Mouse (Mus musculus): ENCODE results near the gene Arfgap3. TPM values are rescaled to one million over a fixed set of nuclear protein-coding genes. Genes with fewer than 3 reads are reported as not detected.

The Arfgap3 gene
- polyA plus RNA-seq, 1 experiment: 88.2 TPM

- TF ChIP-seq CTCF (IDR thresholded peaks at IDR 0.05; ENCODE audit: extremely low read depth, insufficient read length, insufficient replicate concordance, low read depth, low read length) (no peak), POLR2A (IDR thresholded peaks at IDR 0.05; ENCODE audit: low read depth, low read length) (no peak)
- Histone ChIP-seq H3K4me1 (ENCODE audit: control insufficient read depth, insufficient read depth, insufficient read length, low read length) (no peaks in the 10 kb centered on the region), H3K27me3 (ENCODE audit: control insufficient read depth, insufficient read depth, low read length) (no peaks in the 10 kb centered on the region), H3K4me3 (ENCODE audit: low read depth, low read length) (no peak overlapping the region), H3K27ac (ENCODE audit: insufficient read depth, low read depth, low read length) (no peak overlapping the region), H3K36me3 (ENCODE audit: control insufficient read depth, insufficient read depth, low read length) (peaks cover 4% of the 10 kb centered on the region)
- WGBS: 75% methylated on average over 3 of the region's 3 CpGs
These were observed 10.1 kb upstream of the Arfgap3 start for GRCm38 (mm10) chr15:83360140-83360539.

DNA sequence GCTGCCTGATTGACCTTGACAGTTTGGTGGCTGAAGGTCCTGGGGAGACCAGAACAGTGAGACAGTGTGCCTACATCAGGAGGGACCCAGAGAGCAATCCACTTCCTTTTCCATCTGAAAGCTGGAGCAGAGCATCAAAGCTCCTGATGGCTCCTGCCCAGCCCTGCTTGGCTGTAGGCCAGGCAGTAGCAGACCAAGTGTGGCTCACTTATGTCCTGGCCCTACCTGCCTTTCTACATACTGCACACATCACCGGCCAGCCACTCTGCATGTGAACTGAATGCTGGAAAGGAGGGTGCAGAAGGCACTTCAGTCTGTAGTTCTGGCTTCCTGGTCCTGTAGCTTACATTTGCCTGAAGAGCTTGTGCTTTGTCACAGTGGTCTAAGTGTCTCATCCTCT is 8.4 kb upstream of the Arfgap3 start:
- TF ChIP-seq POLR2A (IDR thresholded peaks at IDR 0.05; ENCODE audit: low read depth, low read length) (no peak), CTCF (IDR thresholded peaks at IDR 0.05; ENCODE audit: extremely low read depth, insufficient read length, insufficient replicate concordance, low read depth, low read length) (no peak)
- 33% methylated on average over 1 of the region's 1 CpGs for WGBS
- peaks cover 4% of the 10 kb centered on the region for H3K36me3 ChIP-seq (ENCODE audit: control insufficient read depth, insufficient read depth, low read length)
- no peaks in the 10 kb centered on the region for H3K4me1 ChIP-seq (ENCODE audit: control insufficient read depth, insufficient read depth, insufficient read length, low read length)
- no peak overlapping the region for H3K27ac ChIP-seq (ENCODE audit: insufficient read depth, low read depth, low read length)
- H3K27me3 ChIP-seq (ENCODE audit: control insufficient read depth, insufficient read depth, low read length): no peaks in the 10 kb centered on the region
- H3K4me3 ChIP-seq (ENCODE audit: low read depth, low read length): no peak overlapping the region

DNA sequence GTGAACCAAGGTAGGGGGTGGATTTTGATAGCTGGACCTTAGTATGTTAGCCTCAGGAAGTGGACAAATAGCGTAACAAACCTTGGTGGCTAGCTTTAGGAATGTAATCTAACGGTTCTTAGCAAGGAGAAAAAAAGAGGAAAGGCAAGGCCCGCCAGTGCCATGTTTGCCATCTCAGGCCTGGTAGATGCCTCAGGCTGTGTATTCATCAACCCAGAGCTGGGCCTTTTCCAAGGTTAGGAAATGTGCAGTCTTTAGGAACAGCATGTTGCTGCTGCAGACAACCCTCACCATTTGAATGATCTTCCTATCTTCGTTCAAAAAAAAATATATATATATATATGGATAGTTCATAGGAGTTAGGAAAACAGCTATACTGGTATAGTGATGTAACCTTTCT is 1.5 kb upstream of the Arfgap3 start:
- peak overlapping the region; percentile 79; the same call in 1 of the 2 replicates for H3K27ac ChIP-seq (ENCODE audit: insufficient read depth, low read depth, low read length)
- no peaks in the 10 kb centered on the region for H3K27me3 ChIP-seq (ENCODE audit: control insufficient read depth, insufficient read depth, low read length)
- peaks cover 6% of the 10 kb centered on the region for H3K36me3 ChIP-seq (ENCODE audit: control insufficient read depth, insufficient read depth, low read length)
- TF ChIP-seq CTCF (IDR thresholded peaks at IDR 0.05; ENCODE audit: extremely low read depth, insufficient read length, insufficient replicate concordance, low read depth, low read length): no peak
- TF ChIP-seq POLR2A (IDR thresholded peaks at IDR 0.05; ENCODE audit: low read depth, low read length): no peak
- peaks cover 6% of the 10 kb centered on the region; the same call in 1 of the 2 replicates for H3K4me1 ChIP-seq (ENCODE audit: control insufficient read depth, insufficient read depth, insufficient read length, low read length)
- 37% methylated on average over 4 of the region's 4 CpGs for WGBS
- H3K4me3 ChIP-seq (ENCODE audit: low read depth, low read length): no peak overlapping the region

GRCm38 (mm10) chr15:83350859-83351258 is 812 bp upstream of the Arfgap3 start:
- TF ChIP-seq CTCF (IDR thresholded peaks at IDR 0.05; ENCODE audit: extremely low read depth, insufficient read length, insufficient replicate concordance, low read depth, low read length) (no peak), POLR2A (IDR thresholded peaks at IDR 0.05; ENCODE audit: low read depth, low read length) (no peak)
- WGBS: 32% methylated on average over 2 of the region's 2 CpGs
- H3K36me3 ChIP-seq (ENCODE audit: control insufficient read depth, insufficient read depth, low read length): peaks cover 9% of the 10 kb centered on the region
- peaks cover 8% of the 10 kb centered on the region; the same call in 1 of the 2 replicates for H3K4me1 ChIP-seq (ENCODE audit: control insufficient read depth, insufficient read depth, insufficient read length, low read length)
- no peaks in the 10 kb centered on the region for H3K27me3 ChIP-seq (ENCODE audit: control insufficient read depth, insufficient read depth, low read length)
- H3K27ac ChIP-seq (ENCODE audit: insufficient read depth, low read depth, low read length): peak overlapping the region; percentile 79
- no peak overlapping the region for H3K4me3 ChIP-seq (ENCODE audit: low read depth, low read length)

DNA sequence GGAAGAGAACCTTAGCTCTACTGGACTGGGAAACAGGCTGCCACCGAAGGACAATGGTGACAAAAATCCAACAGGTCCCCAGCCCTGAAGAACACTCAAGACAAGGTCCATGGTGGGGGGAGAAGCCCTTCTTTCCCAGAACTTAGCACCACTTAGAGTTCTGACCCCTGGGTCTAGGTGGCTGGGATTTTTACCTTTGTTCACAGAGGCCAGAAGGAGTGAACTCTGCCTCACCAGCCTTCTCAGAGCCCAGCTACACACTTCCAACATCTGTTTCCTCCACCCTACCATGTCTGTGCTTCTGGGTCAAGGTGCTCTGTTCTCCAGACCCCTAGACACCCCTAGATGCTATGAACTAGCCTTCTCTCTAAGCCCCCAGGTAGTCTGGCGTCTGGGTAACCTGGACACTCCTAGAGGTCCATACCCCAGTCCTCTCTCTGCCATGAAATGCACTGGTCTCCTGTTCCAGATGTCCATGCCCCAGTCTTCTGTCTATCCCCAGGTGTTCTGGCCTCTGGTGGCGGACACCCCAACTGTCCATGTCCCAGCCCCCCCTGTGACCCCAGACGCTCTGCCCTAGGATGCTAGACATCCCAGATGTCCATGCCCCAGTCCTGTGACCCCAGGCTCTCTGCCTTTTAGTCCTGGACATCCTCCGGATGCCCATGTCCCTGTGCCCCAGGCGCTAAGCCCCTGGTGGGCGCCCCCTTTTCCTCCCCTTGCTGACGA is 658 bp downstream of the Arfgap3 start:
- Histone ChIP-seq H3K4me3 (ENCODE audit: low read depth, low read length) (peak overlapping the region; percentile 82), H3K27me3 (ENCODE audit: control insufficient read depth, insufficient read depth, low read length) (no peaks in the 10 kb centered on the region), H3K4me1 (ENCODE audit: control insufficient read depth, insufficient read depth, insufficient read length, low read length) (peaks cover 18% of the 10 kb centered on the region), H3K36me3 (ENCODE audit: control insufficient read depth, insufficient read depth, low read length) (peaks cover 9% of the 10 kb centered on the region), H3K27ac (ENCODE audit: insufficient read depth, low read depth, low read length) (peak overlapping the region; percentile 95)
- WGBS: 4% methylated on average over 8 of the region's 8 CpGs
- TF ChIP-seq POLR2A (IDR thresholded peaks at IDR 0.05; ENCODE audit: low read depth, low read length) (no peak; the same call in 1 of the 2 replicates), CTCF (IDR thresholded peaks at IDR 0.05; ENCODE audit: extremely low read depth, insufficient read length, insufficient replicate concordance, low read depth, low read length) (no peak)

- 14% methylated on average over 4 of the region's 4 CpGs for WGBS
- Histone ChIP-seq H3K27ac (ENCODE audit: insufficient read depth, low read depth, low read length) (peak overlapping the region; percentile 95), H3K4me3 (ENCODE audit: low read depth, low read length) (peak overlapping the region; percentile 82), H3K4me1 (ENCODE audit: control insufficient read depth, insufficient read depth, insufficient read length, low read length) (peaks cover 23% of the 10 kb centered on the region), H3K36me3 (ENCODE audit: control insufficient read depth, insufficient read depth, low read length) (peaks cover 9% of the 10 kb centered on the region), H3K27me3 (ENCODE audit: control insufficient read depth, insufficient read depth, low read length) (no peaks in the 10 kb centered on the region)
- TF ChIP-seq POLR2A (IDR thresholded peaks at IDR 0.05; ENCODE audit: low read depth, low read length) (no peak), CTCF (IDR thresholded peaks at IDR 0.05; ENCODE audit: extremely low read depth, insufficient read length, insufficient replicate concordance, low read depth, low read length) (no peak)
These were observed 1.3 kb downstream of the Arfgap3 start for GRCm38 (mm10) chr15:83348747-83349146.

- Histone ChIP-seq H3K4me3 (ENCODE audit: low read depth, low read length) (no peak overlapping the region), H3K27ac (ENCODE audit: insufficient read depth, low read depth, low read length) (peak overlapping the region; percentile 81; the same call in 1 of the 2 replicates), H3K4me1 (ENCODE audit: control insufficient read depth, insufficient read depth, insufficient read length, low read length) (peaks cover 27% of the 10 kb centered on the region), H3K36me3 (ENCODE audit: control insufficient read depth, insufficient read depth, low read length) (peaks cover 22% of the 10 kb centered on the region), H3K27me3 (ENCODE audit: control insufficient read depth, insufficient read depth, low read length) (no peaks in the 10 kb centered on the region)
- no peak for TF ChIP-seq POLR2A (IDR thresholded peaks at IDR 0.05; ENCODE audit: low read depth, low read length)
- no peak for TF ChIP-seq CTCF (IDR thresholded peaks at IDR 0.05; ENCODE audit: extremely low read depth, insufficient read length, insufficient replicate concordance, low read depth, low read length)
- 86% methylated on average over 15 of the region's 15 CpGs for WGBS
These were observed 4.0 kb downstream of the Arfgap3 start for GRCm38 (mm10) chr15:83345898-83346529.
